Mouse (Mus musculus): Measurements from ENCODE around the gene Zfp182.

The Zfp182 gene

DNA sequence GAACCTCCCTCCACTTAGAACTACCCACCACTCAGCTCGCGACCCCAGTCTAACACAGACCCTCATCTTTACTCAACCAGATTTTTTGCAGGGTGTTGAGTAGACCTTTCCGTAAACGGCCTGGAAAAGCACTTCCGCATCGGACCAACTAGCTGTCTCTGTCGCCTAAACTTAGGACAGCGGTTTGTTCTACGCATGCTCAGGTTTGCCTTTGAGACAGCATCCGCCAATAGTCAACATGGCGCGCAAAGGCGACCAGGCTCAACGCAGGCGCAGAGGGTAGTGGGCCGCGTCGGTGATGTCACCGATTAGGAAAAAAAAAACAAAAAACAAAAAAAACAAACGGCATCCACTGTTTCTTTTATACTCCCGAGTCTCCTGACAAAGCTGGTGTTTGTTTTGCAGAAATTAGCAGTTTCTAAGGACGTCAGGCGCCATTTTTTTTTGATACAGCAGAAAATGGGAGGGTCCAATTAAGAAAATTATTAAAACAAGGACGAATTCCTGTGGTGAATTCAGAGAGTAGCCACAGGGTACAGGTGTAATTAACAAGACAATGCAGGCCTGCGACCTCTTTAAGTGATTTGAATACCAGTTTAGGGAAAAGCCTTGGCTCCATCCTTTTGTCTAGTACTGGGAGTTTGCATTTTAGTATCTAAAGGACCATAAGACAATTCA is at the start of gene Zfp182:
Gene Zfp182, minus strand, starts transcription at position 451 of the 678 bp plus-strand sequence.
- DNase-seq (ENCODE audit: low spot score in 2 of 2) = peak; percentile 86 to 87

- DNase-seq (ENCODE audit: low spot score in 2 of 2) = no peak
Measured at GRCm38 (mm10) chrX:21089867-21090239, 27.7 kb upstream of the Zfp182 start.

- peak; percentile 58 to 77 for DNase-seq (ENCODE audit: low spot score in 2 of 2)
Measured at GRCm38 (mm10) chrX:21088983-21089866, 27.1 kb upstream of the Zfp182 start, which contains the start of gene Zfp300. Gene Zfp300 (minus strand): TSS chrX:21089527.

- DNase-seq (ENCODE audit: low spot score in 2 of 2) = no peak
Measured at GRCm38 (mm10) chrX:21088645-21088982, 26.5 kb upstream of the Zfp182 start.

- DNase-seq (ENCODE audit: low spot score in 2 of 2) = no peak
Measured at GRCm38 (mm10) chrX:21068106-21068505, 6.0 kb upstream of the Zfp182 start, which contains the start of gene Spaca5. Gene Spaca5 (plus strand): TSS chrX:21068406.

GRCm38 (mm10) chrX:21062544-21062890 is 401 bp upstream of the Zfp182 start:
- no peak for DNase-seq (ENCODE audit: low spot score in 2 of 2)

GRCm38 (mm10) chrX:21061460-21061859 is 656 bp downstream of the Zfp182 start:
- no peak for DNase-seq (ENCODE audit: low spot score in 2 of 2)

DNA sequence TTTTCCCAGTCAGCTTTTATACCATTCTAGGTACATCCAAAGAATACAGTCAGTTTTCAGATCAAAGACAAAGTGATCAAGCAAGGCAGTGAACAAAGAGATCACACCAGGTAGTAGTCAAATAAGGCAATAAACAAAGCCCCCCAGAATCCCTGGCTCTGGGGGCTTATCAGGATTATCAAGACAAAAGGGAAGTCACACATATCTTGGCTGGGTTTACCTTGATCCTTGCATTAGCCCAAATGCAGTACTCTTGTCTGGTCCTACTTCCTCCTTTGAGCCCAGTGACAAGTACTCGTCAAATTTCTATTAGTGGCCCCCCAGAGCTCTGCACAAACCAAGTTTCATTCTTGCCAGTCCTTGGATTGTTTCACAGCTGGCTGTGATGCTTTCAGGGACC is 81.2 kb downstream of the Zfp182 start:
- DNase-seq (ENCODE audit: low spot score in 2 of 2) = no peak

All from heart, adult 9 months (tissue).